Mouse (Mus musculus) forebrain, embryonic 12.5 days (tissue): Measurements from ENCODE around the gene Nmur1. TPM values are rescaled to one million over a fixed set of nuclear protein-coding genes. Genes with fewer than 3 reads are reported as not detected.

Experiments used
- ATAC-seq: fragments of 200-750 bp; cut with Nextera tagmentation; 2 replicates; pipeline ENCODE4 v1.8.0; 2017; ENCODE audit warnings: moderate TSS enrichment; ENCODE audit not compliant: low FRiP score
- H3K27ac ChIP-seq: fragments of 300-500 bp; sonication (generic); 2 replicates; pipeline ENCODE4 v1.5.1; 2016; ENCODE audit warnings: mild to moderate bottlenecking
- H3K27me3 ChIP-seq: fragments of 300-500 bp; sonication (generic); 2 replicates; pipeline ENCODE4 v1.6.1; 2016; ENCODE audit warnings: mild to moderate bottlenecking
- H3K36me3 ChIP-seq: fragments of 300-500 bp; sonication (generic); replicated peaks from 2 replicates; pipeline ENCODE4 v1.6.1; 2016; ENCODE audit warnings: mild to moderate bottlenecking
- H3K4me1 ChIP-seq: fragments of 300-500 bp; sonication (generic); 2 replicates; pipeline ENCODE4 v1.6.1; 2016
- H3K4me2 ChIP-seq: fragments of 300-500 bp; sonication (generic); 2 replicates; pipeline ENCODE4 v1.6.1; 2016; ENCODE audit warnings: mild to moderate bottlenecking, moderate library complexity
- H3K4me3 ChIP-seq: fragments of 300-500 bp; sonication (generic); replicated peaks from 2 replicates; pipeline ENCODE4 v1.5.1; 2016; ENCODE audit warnings: mild to moderate bottlenecking
- H3K9ac ChIP-seq: fragments of 300-500 bp; sonication (generic); 2 replicates; pipeline ENCODE4 v1.6.1; 2016; ENCODE audit warnings: mild to moderate bottlenecking
- H3K9me3 ChIP-seq: fragments of 300-500 bp; sonication (generic); 2 replicates; pipeline ENCODE4 v1.6.1; 2016
- WGBS: fragments of 180-500 bp; shearing (Covaris S2); methylation state at CpG from one replicate; pipeline ENCODE4 v1.1.7; 2016; 5-methylcytosine and 5-hydroxymethylcytosine counted together
- polyA plus RNA-seq: library from polyadenylated mRNA; unstranded; fragments of >200 nt; fragmentation: Nextera tagmentation; extraction: Ambion mirVana; gene quantifications from 2 replicates; pipeline ENCODE4 v1.2.1, GENCODE M21; 2016

Gene Nmur1
- polyA plus RNA-seq, 1 experiment from 2014 or later: not detected

DNA sequence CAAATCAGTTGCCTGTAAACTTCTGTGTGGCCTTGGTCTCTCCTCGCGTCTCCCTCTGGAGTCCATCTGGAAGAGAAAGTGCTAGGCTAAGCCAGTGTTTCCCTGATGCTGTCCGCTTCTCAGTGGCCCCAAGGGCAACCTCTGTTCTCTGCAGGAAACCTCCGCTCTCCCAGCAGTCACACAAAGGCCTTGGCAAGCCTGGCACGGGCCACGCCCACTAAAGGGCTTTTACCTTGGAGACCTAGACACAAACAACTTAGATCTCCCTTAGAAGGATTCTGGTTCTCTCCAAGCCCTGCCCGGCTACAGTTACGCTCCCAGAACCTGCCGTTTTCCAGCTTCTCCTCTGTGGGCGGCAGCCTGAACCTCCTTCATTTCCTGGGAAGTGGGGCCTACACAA, 5.0 kb downstream of the Nmur1 start:
- no peak overlapping the region; the same call in 1 of the 2 replicates for H3K4me2 ChIP-seq
- H3K27me3 ChIP-seq: no peaks in the 10 kb centered on the region
- no peak overlapping the region for H3K4me3 ChIP-seq
- H3K36me3 ChIP-seq: no peaks in the 10 kb centered on the region
- 0 out of 2 replicates have a peak overlapping the region, but pooled peaks have one; percentile 42 for H3K27ac ChIP-seq
- ATAC-seq: no peak
- no peaks in the 10 kb centered on the region for H3K9me3 ChIP-seq
- no peak overlapping the region for H3K9ac ChIP-seq
- peaks cover 28% of the 10 kb centered on the region for H3K4me1 ChIP-seq
- 19% methylated on average over 10 of the region's 10 CpGs for WGBS

DNA sequence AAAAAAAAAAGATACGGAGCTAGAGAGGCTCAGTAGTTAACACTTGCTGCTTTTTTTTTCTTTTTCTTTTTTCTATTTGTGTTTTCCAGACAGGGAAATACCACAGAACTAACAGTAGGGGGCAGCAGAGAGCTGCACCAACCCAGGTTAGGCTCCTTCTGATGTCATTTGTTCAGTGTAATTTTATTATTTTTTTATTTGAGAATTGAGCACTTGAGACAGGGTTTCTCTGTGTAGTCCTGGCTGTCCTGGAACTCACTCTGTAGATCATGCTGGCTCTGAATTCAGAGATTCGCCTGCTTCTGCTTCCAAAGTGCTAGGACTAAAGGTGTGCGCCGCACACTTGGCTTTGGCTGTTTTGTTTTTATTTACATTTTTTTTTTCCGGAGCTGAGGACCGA, 9.7 kb downstream of the Nmur1 start:
- WGBS: 63% methylated on average over 6 of the region's 6 CpGs
- no peaks in the 10 kb centered on the region for H3K9me3 ChIP-seq
- no peak overlapping the region for H3K27ac ChIP-seq
- peaks cover 7% of the 10 kb centered on the region for H3K4me1 ChIP-seq
- H3K27me3 ChIP-seq: no peaks in the 10 kb centered on the region
- no peak overlapping the region for H3K4me3 ChIP-seq
- ATAC-seq: no peak
- no peaks in the 10 kb centered on the region for H3K36me3 ChIP-seq
- H3K4me2 ChIP-seq: no peak overlapping the region
- H3K9ac ChIP-seq: no peak overlapping the region

DNA sequence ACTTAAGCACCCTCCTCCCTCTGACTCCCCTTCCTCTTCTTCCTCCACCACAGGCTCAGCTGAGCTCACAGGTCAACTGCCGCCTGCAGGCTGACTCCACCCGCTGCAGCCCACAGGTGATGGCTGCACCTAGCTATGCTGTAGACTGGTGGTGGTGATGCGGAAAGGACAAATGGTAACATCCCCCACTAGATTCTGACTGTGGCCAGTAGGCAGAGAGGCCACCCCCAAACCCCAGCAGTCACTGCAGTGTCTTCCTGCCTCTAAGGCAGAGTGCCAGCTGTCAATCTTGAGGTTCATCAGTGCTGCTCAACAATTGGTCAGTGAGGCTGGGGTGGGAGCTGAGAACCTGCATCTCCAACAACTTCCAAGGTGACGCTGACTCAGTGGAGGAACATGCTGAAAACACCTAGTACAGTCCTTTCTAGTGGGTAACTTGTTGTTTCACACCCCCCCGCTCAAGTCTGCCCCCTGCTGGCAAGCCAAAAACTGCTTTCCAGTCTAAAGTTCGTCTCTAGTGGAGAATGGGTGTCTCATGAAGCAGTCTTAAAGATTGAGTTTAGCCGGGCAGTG, 10.3 kb downstream of the Nmur1 start:
- 64% methylated on average over 7 of the region's 7 CpGs for WGBS

DNA sequence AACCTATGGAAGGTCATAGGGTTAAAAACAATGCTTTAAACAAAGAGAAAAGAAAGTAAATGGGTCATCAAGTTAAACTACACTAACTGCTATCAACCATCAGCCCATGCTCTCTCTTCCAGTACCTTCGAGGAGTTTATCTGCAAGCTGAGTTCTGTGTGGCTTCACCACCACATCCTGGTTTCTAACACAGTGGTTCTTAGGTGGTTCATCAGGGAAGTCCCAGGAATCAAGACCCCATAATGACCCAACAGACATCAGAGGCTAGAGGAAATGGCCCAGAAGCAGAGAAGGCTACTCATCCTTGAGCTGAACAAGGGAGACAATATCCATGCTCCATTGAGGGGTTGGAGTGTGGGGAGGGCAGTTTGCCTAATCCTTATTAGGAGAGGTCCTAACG, 10.9 kb downstream of the Nmur1 start:
- H3K9me3 ChIP-seq: no peaks in the 10 kb centered on the region
- WGBS: 77% methylated on average over 2 of the region's 2 CpGs
- no peak overlapping the region for H3K4me3 ChIP-seq
- ATAC-seq: no peak
- H3K27ac ChIP-seq: no peak overlapping the region
- no peak overlapping the region for H3K4me2 ChIP-seq
- no peak overlapping the region for H3K9ac ChIP-seq
- no peaks in the 10 kb centered on the region for H3K27me3 ChIP-seq
- no peaks in the 10 kb centered on the region for H3K4me1 ChIP-seq
- H3K36me3 ChIP-seq: no peaks in the 10 kb centered on the region

More for the DNA sequence above, 10.3 kb downstream of the Nmur1 start:
- H3K9ac ChIP-seq: no peak overlapping the region
- no peak overlapping the region for H3K27ac ChIP-seq
- 0 out of 2 replicates have a peak, but pooled peaks have one; percentile 17 for ATAC-seq
- peaks cover under 1% of the 10 kb centered on the region; the same call in 1 of the 2 replicates for H3K4me1 ChIP-seq
- H3K4me2 ChIP-seq: no peak overlapping the region
- no peaks in the 10 kb centered on the region for H3K27me3 ChIP-seq
- H3K36me3 ChIP-seq: no peaks in the 10 kb centered on the region
- H3K4me3 ChIP-seq: no peak overlapping the region
- H3K9me3 ChIP-seq: no peaks in the 10 kb centered on the region

DNA sequence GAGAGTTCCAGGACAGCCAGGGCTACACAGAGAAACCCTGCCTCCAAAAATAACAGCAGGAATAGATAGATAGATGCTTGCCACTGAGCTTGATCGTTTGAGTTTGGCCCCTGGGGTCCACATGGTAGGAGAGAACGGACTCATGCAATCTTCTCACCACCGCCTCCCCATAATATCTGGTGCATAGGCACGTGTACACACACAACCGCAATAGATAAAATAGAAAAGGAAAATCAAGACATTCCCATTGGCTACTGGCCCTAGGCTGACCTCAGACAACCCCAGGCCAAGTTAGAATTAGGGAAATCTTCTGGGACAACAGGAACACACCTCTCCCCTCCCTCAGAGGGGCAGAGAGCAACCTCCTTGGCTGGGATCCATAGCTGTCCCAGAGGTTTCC, 11.3 kb downstream of the Nmur1 start:
- no peaks in the 10 kb centered on the region for H3K27me3 ChIP-seq
- no peak overlapping the region for H3K4me2 ChIP-seq
- H3K9me3 ChIP-seq: no peaks in the 10 kb centered on the region
- WGBS: 80% methylated on average over 5 of the region's 5 CpGs
- no peak overlapping the region for H3K9ac ChIP-seq
- ATAC-seq: no peak
- no peak overlapping the region for H3K27ac ChIP-seq
- no peaks in the 10 kb centered on the region for H3K36me3 ChIP-seq
- H3K4me1 ChIP-seq: no peaks in the 10 kb centered on the region
- H3K4me3 ChIP-seq: no peak overlapping the region

DNA sequence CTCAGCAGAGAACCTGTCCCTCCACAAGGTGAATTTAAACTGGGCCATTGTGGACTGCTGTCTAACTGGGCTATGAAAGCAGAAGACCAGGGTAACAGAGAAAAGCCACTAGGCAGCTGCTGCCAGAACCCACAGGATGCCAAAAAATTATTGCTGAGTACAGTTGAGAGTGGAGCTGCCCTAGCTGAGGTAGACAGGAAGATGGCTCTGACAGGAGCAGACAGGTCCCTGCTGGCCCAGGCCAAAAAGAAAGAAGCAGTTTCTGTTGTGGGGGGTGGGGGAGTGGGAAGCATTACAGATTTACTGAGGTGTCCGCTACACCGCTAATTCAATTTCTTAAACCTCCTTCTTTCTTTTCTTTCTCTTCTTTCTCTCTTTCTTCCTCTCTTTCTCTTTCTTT, 16.6 kb downstream of the Nmur1 start:
- Histone ChIP-seq H3K9ac (no peak overlapping the region), H3K4me3 (no peak overlapping the region), H3K9me3 (0 out of 2 replicates have a peak, but pooled peaks cover 3% of the 10 kb centered on the region), H3K4me1 (no peaks in the 10 kb centered on the region), H3K36me3 (no peaks in the 10 kb centered on the region), H3K27ac (no peak overlapping the region), H3K27me3 (no peaks in the 10 kb centered on the region), H3K4me2 (no peak overlapping the region)
- 87% methylated on average over 2 of the region's 2 CpGs for WGBS
- ATAC-seq: no peak

DNA sequence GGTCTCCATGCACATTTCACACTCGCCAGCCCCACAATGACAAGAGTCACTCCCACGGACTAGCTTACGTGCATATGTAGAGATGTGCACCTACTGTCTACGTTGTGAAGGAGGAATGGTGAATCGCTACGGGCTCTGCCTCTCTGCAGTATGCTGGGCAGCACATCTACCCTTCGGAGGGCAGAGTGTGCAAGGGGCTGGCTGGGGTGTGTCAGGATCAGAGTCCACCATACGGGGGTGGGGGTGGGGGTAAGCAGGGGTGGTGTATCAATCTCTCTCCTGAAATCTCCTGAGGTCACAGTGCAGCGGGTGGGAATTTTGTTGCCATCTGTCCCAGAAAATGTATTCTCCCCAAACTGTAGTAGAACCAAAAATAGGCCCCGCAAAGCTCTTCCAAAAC, 17.5 kb downstream of the Nmur1 start:
- no peak for ATAC-seq

DNA sequence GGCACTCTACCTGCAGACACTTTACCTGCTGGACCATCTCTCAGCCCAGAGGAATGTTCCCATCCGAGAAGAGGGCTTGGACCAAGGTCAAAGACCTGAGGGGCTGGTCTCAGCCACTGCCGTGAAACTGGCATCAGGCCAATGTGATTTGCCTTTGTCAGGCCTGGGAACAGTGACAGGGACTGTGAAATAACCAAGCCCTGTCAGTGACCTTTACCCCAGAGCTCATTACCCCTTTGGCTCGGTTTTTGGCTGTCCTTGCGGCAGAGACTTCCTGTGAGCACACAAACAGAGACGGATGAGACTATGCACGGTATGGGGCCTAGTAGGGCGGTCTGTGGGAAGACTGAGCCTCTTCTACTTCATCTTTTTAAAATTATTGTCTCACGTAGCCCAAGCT, 19.1 kb downstream of the Nmur1 start:
- Histone ChIP-seq H3K4me2 (no peak overlapping the region), H3K4me3 (no peak overlapping the region), H3K9ac (no peak overlapping the region), H3K4me1 (no peaks in the 10 kb centered on the region), H3K9me3 (0 out of 2 replicates have a peak, but pooled peaks cover 3% of the 10 kb centered on the region), H3K36me3 (no peaks in the 10 kb centered on the region), H3K27me3 (no peaks in the 10 kb centered on the region), H3K27ac (no peak overlapping the region)
- 80% methylated on average over 8 of the region's 8 CpGs for WGBS
- no peak for ATAC-seq

More for the DNA sequence above, 17.5 kb downstream of the Nmur1 start:
- Histone ChIP-seq H3K27ac (no peak overlapping the region), H3K36me3 (no peaks in the 10 kb centered on the region), H3K9ac (no peak overlapping the region), H3K27me3 (no peaks in the 10 kb centered on the region), H3K4me3 (no peak overlapping the region), H3K9me3 (0 out of 2 replicates have a peak, but pooled peaks cover 3% of the 10 kb centered on the region), H3K4me2 (no peak overlapping the region), H3K4me1 (no peaks in the 10 kb centered on the region)
- WGBS: 89% methylated on average over 10 of the region's 10 CpGs

DNA sequence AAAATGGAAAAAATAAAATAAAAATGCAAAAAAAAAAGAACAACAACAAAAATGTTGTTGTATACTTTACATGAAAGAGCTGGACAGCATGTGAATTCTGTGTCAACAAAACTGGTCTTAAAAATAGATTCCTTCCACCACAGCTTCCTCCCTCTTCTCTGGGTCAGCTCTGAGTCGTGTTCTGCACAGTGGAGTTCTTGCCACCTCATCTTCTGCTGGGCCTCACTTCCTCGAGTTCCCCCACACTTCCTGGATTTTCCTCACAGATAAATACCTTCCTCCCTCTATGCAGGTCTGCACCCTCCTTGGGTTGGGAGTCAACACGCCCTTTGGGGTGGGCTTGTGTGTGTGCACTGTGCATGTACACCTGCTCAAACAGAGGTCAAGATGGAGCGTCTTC, 19.7 kb downstream of the Nmur1 start:
- H3K4me3 ChIP-seq: no peak overlapping the region

DNA sequence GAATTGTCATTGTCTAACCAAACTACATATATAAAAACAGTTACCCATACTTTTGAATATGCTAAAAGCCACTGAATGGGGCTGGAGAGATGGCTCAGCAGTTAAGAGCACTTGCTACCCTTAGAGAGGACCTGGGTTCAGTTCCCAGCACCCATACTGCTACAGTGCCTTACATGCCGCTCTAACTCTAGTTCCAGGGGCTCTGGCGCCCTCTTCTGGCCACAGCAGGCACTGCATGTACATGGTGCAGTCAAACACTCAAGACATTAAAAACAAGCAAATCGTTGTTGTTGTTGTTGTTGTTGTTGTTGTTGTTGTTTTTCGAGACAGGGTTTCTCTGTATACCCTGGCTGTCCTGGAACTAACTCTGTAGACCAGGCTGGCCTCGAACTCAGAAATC, 21.2 kb downstream of the Nmur1 start:
- Histone ChIP-seq H3K4me1 (no peaks in the 10 kb centered on the region), H3K27me3 (no peaks in the 10 kb centered on the region), H3K9me3 (0 out of 2 replicates have a peak, but pooled peaks cover 3% of the 10 kb centered on the region), H3K4me3 (no peak overlapping the region), H3K9ac (no peak overlapping the region), H3K36me3 (no peaks in the 10 kb centered on the region), H3K4me2 (no peak overlapping the region), H3K27ac (no peak overlapping the region)
- no peak for ATAC-seq
- WGBS: 61% methylated on average over 5 of the region's 5 CpGs

More for the DNA sequence above, 19.7 kb downstream of the Nmur1 start:
- Histone ChIP-seq H3K27me3 (no peaks in the 10 kb centered on the region), H3K9ac (no peak overlapping the region), H3K27ac (no peak overlapping the region), H3K36me3 (no peaks in the 10 kb centered on the region), H3K4me2 (no peak overlapping the region), H3K4me1 (no peaks in the 10 kb centered on the region), H3K9me3 (0 out of 2 replicates have a peak, but pooled peaks cover 3% of the 10 kb centered on the region)
- no peak for ATAC-seq
- WGBS: 87% methylated on average over 4 of the region's 4 CpGs

DNA sequence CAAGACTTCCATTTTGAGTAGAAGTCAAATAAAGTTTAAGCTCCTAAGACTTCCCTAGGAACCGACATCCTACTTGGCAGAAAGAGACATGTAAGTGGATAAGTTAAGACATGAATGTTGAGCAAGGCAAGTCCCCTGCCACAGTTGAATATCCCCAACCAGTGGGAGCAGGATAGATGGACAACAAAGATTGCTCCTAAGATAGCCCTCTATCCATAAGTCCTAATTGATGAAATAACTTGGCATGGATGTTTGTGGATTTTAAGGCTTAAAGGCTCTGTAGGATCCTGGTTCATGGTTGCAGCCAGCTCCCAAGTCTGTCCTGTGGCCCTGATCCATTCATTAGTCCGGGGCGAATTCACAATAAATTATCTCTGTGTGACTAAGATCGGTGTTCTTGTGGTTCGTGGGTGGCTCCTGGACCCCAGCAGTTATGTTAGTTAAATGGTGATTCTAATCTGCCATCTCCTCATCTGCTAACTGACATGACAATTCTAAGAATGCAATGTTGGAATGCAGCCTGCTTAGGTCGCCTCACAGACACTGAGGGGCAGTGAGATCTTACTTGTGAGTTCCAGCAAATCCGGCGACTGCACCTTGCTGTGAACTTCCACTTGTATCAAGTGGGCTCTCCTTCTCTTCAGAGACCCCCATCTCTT, 25.8 kb downstream of the Nmur1 start:
- H3K27me3 ChIP-seq: no peaks in the 10 kb centered on the region
- WGBS: 88% methylated on average over 8 of the region's 8 CpGs
- no peaks in the 10 kb centered on the region for H3K4me1 ChIP-seq
- no peak overlapping the region for H3K4me3 ChIP-seq
- ATAC-seq: no peak
- no peak overlapping the region for H3K9ac ChIP-seq
- no peak overlapping the region for H3K27ac ChIP-seq
- H3K36me3 ChIP-seq: no peaks in the 10 kb centered on the region
- H3K4me2 ChIP-seq: no peak overlapping the region
- 0 out of 2 replicates have a peak, but pooled peaks cover 3% of the 10 kb centered on the region for H3K9me3 ChIP-seq

DNA sequence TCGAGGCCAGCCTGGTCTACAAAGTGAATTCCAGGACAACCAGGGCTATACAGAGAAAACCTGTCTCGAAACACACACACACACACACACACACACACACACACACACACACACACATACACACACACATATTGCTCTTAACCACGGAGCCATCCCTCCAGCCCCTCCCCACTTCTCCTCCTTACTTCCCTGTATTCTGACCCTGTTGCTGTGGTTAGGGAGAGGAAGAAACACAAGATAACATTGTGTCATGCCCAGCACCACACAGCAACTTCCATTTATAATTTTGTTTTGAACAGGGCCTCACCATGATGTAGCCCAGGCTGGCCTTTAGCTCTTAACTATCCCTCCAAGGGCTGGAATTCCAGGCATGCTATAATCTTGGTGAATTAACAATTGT, 26.7 kb downstream of the Nmur1 start:
- 100% methylated on average over 1 of the region's 3 CpGs for WGBS
- Histone ChIP-seq H3K4me3 (no peak overlapping the region), H3K27ac (no peak overlapping the region), H3K4me1 (no peaks in the 10 kb centered on the region), H3K9ac (no peak overlapping the region), H3K9me3 (no peaks in the 10 kb centered on the region), H3K27me3 (no peaks in the 10 kb centered on the region), H3K4me2 (no peak overlapping the region), H3K36me3 (no peaks in the 10 kb centered on the region)
- no peak for ATAC-seq

DNA sequence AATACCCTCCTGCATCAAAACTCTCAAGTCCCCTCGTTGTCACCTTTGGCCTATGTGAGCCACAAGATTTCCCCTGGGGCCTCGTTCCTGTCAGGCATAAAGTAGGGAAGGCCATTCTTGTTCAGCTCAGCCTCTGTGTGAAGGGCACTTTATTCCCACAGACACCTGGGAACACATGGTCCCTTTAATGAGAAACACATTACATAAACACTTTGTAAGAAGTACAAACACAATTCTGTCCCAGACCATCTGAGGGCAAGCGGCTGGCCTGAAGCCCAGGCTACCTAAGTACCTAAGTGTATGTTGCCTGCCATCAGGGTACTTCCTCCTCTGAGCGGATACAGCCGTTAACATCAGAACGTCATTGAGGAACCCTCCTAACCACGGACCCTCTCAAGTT, 27.8 kb downstream of the Nmur1 start:
- Histone ChIP-seq H3K27ac (no peak overlapping the region), H3K36me3 (no peaks in the 10 kb centered on the region), H3K4me3 (no peak overlapping the region), H3K4me1 (no peaks in the 10 kb centered on the region), H3K9ac (no peak overlapping the region), H3K27me3 (no peaks in the 10 kb centered on the region), H3K9me3 (no peaks in the 10 kb centered on the region), H3K4me2 (no peak overlapping the region)
- WGBS: 74% methylated on average over 7 of the region's 7 CpGs
- ATAC-seq: no peak
